7 mouse cellular contexts compared by ENCODE assay signal in the genomic region with DNA sequence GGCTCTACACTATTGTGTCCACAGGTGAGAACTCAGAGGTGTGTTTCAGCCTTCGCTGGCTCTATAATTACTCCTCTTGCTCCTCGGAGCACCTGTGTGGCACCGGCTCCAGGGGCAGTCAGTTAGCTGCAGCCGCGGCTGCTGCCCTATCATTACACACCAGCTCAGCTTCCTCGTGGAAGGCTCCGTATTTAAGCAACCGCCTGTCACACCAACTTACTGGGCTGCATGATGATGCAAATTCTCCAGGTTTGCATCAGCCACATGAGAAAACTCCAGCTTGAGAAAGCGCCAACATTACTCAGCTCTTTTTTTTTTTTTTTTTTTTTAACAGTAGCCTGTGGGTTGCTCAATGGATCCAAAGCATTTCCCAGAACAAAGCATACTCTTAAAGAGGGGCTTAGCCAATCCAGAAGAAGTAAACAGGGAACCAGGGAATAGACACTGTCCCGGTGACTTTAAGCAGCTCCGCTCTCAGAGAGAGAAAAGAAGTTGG. TPM values are rescaled to one million over a fixed set of nuclear protein-coding genes. Genes with fewer than 3 reads are reported as not detected.
DNase-seq lines count a peak whose midpoint lies in the region; ATAC-seq and TF ChIP-seq lines count a peak whose summit lies in the region.

Gene Slc7a11 (minus strand): TSS at position 194 of the 496 bp plus-strand sequence.

- intact Hi-C loops in left cerebral cortex, adult 2 months (cut with DNase I) = loop anchor here (5.0 kb wide), 2 partner anchors 61 to 459 kb away; no protein-coding TSS in a partner anchor

- no peaks in the 10 kb centered on the region for H3K9me3 ChIP-seq in heart, postnatal 0 days (replicated peaks; ENCODE audit: control insufficient read depth, low read length)

- H3K27me3 ChIP-seq in heart, postnatal 0 days (ENCODE audit: control insufficient read depth, insufficient read depth, low read length) = no peaks in the 10 kb centered on the region

- H3K27ac ChIP-seq in heart, postnatal 0 days (ENCODE audit: low read depth) = peak within 1 kb of the TSS; percentile 15; the same call in 1 of the 2 replicates
- H3K27ac ChIP-seq in left cerebral cortex, adult 2 months = peak within 1 kb of the TSS; percentile 83

- H3K4me3 ChIP-seq in heart, postnatal 0 days (ENCODE audit: low read depth, low read length) = peak within 1 kb of the TSS; percentile 44
- H3K4me3 ChIP-seq in left cerebral cortex, adult 2 months = peak within 1 kb of the TSS; percentile 39

- H3K36me3 ChIP-seq in heart, postnatal 0 days (replicated peaks; ENCODE audit: control insufficient read depth, insufficient read depth, low read length) = no peaks in the 10 kb centered on the region

- H3K4me1 ChIP-seq in heart, postnatal 0 days (ENCODE audit: control insufficient read depth, insufficient read depth) = 0 out of 2 replicates have a peak, but pooled peaks cover 4% of the 10 kb centered on the region

- WGBS in heart, postnatal 0 days = 5% methylated on average over 11 of the region's 11 CpGs

- no peak for TF ChIP-seq EP300 in heart, postnatal 0 days (IDR thresholded peaks at IDR 0.05; ENCODE audit: low read depth)

- TF ChIP-seq CTCF in heart, postnatal 0 days (IDR thresholded peaks at IDR 0.05; ENCODE audit: low read depth) = no peak
- no peak for TF ChIP-seq CTCF in left cerebral cortex, adult 2 months (IDR thresholded peaks at IDR 0.05)

- H3K4me2 ChIP-seq in heart, postnatal 0 days (ENCODE audit: low read depth, low read length) = peak within 1 kb of the TSS; percentile 63

- H3K9ac ChIP-seq in heart, postnatal 0 days (replicated peaks; ENCODE audit: low read depth, low read length) = peak within 1 kb of the TSS; percentile 0; the same call in 1 of the 2 replicates

- peak; percentile 39; the same call in 1 of the 2 replicates for ATAC-seq in heart, postnatal 0 days (ENCODE audit: insufficient read depth, low read depth)

- DNase-seq in 3134 (ENCODE audit: extremely low read depth, insufficient read length, low spot score) = peak; percentile 67
- peak; percentile 42 for DNase-seq in A20 (ENCODE audit: low read depth, low spot score)
- peak; percentile 54 for DNase-seq in embryo, embryonic 10 days (ENCODE audit: low spot score)
- peak; percentile 42 for DNase-seq in heart, postnatal 0 days (ENCODE audit: low spot score)
- DNase-seq in left cerebral cortex, adult 2 months (ENCODE audit: extremely low spot score in 1 of 2, low spot score in 2 of 2) = peak in 1 of 2 experiments; percentile 22
- peak; percentile 34 for DNase-seq in lung, postnatal 4 days
- DNase-seq in retina, postnatal 7 days (ENCODE audit: low read depth, low spot score) = peak; percentile 16

RNA-seq across cellular contexts. Expression of gene Slc7a11, which starts in this region (rescaled TPM):
- total RNA-seq in heart, postnatal 0 days (2014; rRNA removed; ENCODE audit: low replicate concordance) = 0.08 and 0.97 TPM in 2 replicates
- 0.04 and 0.05 TPM in 2 replicates for polyA plus RNA-seq in heart, postnatal 0 days (2015; fragmentation: Nextera tagmentation; extraction: Ambion mirVana)
- 10 to 100 TPM; 23.9 to 25.7 TPM for total RNA-seq in left cerebral cortex, adult 2 months (2021)

Comparison
In these comparisons a context has a peak if more than half of its experiments do, and no peak if none do; other contexts are left out.
1. RNA of gene Slc7a11 (total RNA-seq): 23.9 to 25.7 TPM in left cerebral cortex, adult 2 months; 0.08 to 0.97 TPM in heart, postnatal 0 days; every median in the first group is over 10 times any median in the second.
2. Peak in DNase-seq, ATAC-seq, H3K4me3 ChIP-seq, H3K27ac ChIP-seq, H3K9ac ChIP-seq and H3K4me2 ChIP-seq in heart, postnatal 0 days; RNA of the gene not detected or under 1 TPM.